ENCODE assay signal across 25 mouse cellular contexts in the genomic region with DNA sequence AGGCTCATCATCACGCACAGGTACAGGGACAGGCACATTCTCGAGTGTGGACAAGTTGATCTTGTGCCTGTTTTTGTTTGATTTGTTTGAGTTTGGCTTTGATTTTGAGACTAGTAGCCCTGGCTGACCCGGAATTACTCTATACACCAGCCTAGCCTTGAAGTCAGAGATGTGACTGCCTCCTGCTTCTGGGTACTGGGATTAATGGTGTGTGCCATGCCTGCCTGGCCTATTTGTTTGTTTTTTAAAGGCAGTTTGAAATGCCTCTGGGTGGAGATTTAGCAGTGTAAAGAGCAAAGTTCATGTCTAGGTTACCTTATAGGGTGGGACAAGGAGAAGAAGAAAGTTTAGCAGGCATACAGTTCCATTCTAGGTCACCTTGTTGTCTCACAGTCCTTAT.
"Had no signal": no experiment of that assay in that cellular context is flagged by ENCODE, and none has a peak within 500 bp of the region (broad histone marks: within the 10 kb centered on the region; RNA-seq: fewer than 3 reads in every experiment).

No protein-coding gene starts in this region.

- ATAC-seq: forebrain, postnatal 0 days; hindbrain, postnatal 0 days; intestine, embryonic 16.5 days had no signal

- H3K4me2 ChIP-seq: heart, embryonic 11.5 days; heart, embryonic 13.5 days; heart, embryonic 15.5 days; hindbrain, embryonic 13.5 days; hindbrain, embryonic 15.5 days; limb, embryonic 13.5 days; limb, embryonic 15.5 days; liver, embryonic 11.5 days; liver, embryonic 13.5 days; liver, embryonic 15.5 days had no signal

- H3K9ac ChIP-seq: forebrain, postnatal 0 days; heart, embryonic 13.5 days; heart, embryonic 15.5 days; hindbrain, embryonic 13.5 days; hindbrain, embryonic 15.5 days; limb, embryonic 13.5 days; limb, embryonic 15.5 days; liver, embryonic 13.5 days; liver, embryonic 15.5 days had no signal

- H3K27me3 ChIP-seq: heart, embryonic 13.5 days; heart, embryonic 15.5 days; hindbrain, embryonic 13.5 days; hindbrain, embryonic 15.5 days; limb, embryonic 13.5 days; limb, embryonic 15.5 days; liver, embryonic 13.5 days; liver, embryonic 15.5 days had no signal

- H3K27ac ChIP-seq: heart, adult 2 months; heart, embryonic 13.5 days; heart, embryonic 15.5 days; hindbrain, embryonic 13.5 days; hindbrain, embryonic 15.5 days; hindbrain, postnatal 0 days; limb, embryonic 13.5 days; limb, embryonic 15.5 days; liver, embryonic 13.5 days; liver, embryonic 15.5 days had no signal

- H3K9me3 ChIP-seq: heart, embryonic 13.5 days; heart, embryonic 15.5 days; hindbrain, embryonic 13.5 days; hindbrain, embryonic 15.5 days; limb, embryonic 13.5 days; limb, embryonic 15.5 days; liver, embryonic 13.5 days; liver, embryonic 15.5 days had no signal

- H3K4me1 ChIP-seq: heart, embryonic 13.5 days; heart, embryonic 15.5 days; hindbrain, embryonic 13.5 days; hindbrain, embryonic 15.5 days; limb, embryonic 13.5 days; limb, embryonic 15.5 days; liver, embryonic 13.5 days; liver, embryonic 15.5 days had no signal

- DNase-seq: forebrain, postnatal 0 days; gastrocnemius, postnatal 14 days; gastrocnemius, postnatal 36 days; heart, adult 11 months; heart, adult 2 months; heart, postnatal 14 days; heart, postnatal 36 days; kidney, adult 18-20 months; kidney, adult 9 months; layer of hippocampus, adult 9-11 months; layer of hippocampus, postnatal 36 days; left cerebral cortex, postnatal 4 days; liver, embryonic 13.5 days; lung, adult 18-20 months had no signal

- H3K4me3 ChIP-seq: heart, adult 2 months; heart, embryonic 13.5 days; heart, embryonic 15.5 days; hindbrain, embryonic 13.5 days; hindbrain, embryonic 15.5 days; limb, embryonic 13.5 days; limb, embryonic 15.5 days; liver, embryonic 13.5 days; liver, embryonic 15.5 days had no signal

- H3K36me3 ChIP-seq: heart, embryonic 13.5 days; heart, embryonic 15.5 days; hindbrain, embryonic 13.5 days; hindbrain, embryonic 15.5 days; limb, embryonic 13.5 days; limb, embryonic 15.5 days; liver, embryonic 13.5 days; liver, embryonic 15.5 days had no signal
